Mouse (Mus musculus): Measurements from ENCODE around the gene Clybl.

Gene Clybl

GRCm38 (mm10) chr14:122200247-122200885 lies 18.9 kb downstream of the Clybl start:
- no peak for DNase-seq

- DNase-seq: no peak
Measured at GRCm38 (mm10) chr14:122209177-122209576, 27.7 kb downstream of the Clybl start.

- no peak for DNase-seq
Measured at GRCm38 (mm10) chr14:122213590-122213989, 32.1 kb downstream of the Clybl start.

GRCm38 (mm10) chr14:122214126-122214525 lies 32.6 kb downstream of the Clybl start:
- no peak for DNase-seq

- peak; percentile 16 to 37 for DNase-seq
Measured at GRCm38 (mm10) chr14:122217221-122217620, 35.7 kb downstream of the Clybl start.

GRCm38 (mm10) chr14:122222934-122223374 lies 41.5 kb downstream of the Clybl start:
- DNase-seq: no peak

- peak; percentile 80 to 86 for DNase-seq
Measured at GRCm38 (mm10) chr14:122223461-122224102, 42.1 kb downstream of the Clybl start.

- no peak for DNase-seq
Measured at GRCm38 (mm10) chr14:122224103-122224494, 42.6 kb downstream of the Clybl start.

- DNase-seq: no peak
Measured at GRCm38 (mm10) chr14:122224501-122224928, 43.0 kb downstream of the Clybl start.

- DNase-seq: no peak
Measured at GRCm38 (mm10) chr14:122225479-122226132, 44.1 kb downstream of the Clybl start.

- no peak for DNase-seq
Measured at GRCm38 (mm10) chr14:122226133-122226515, 44.6 kb downstream of the Clybl start.

GRCm38 (mm10) chr14:122226666-122227453 lies 45.4 kb downstream of the Clybl start:
- no peak for DNase-seq

GRCm38 (mm10) chr14:122227454-122227951 lies 46.0 kb downstream of the Clybl start:
- no peak for DNase-seq

- no peak for DNase-seq
Measured at GRCm38 (mm10) chr14:122228816-122229551, 47.5 kb downstream of the Clybl start.

- DNase-seq: no peak
Measured at GRCm38 (mm10) chr14:122229988-122230387, 48.5 kb downstream of the Clybl start.

- no peak for DNase-seq
Measured at GRCm38 (mm10) chr14:122230621-122231025, 49.1 kb downstream of the Clybl start.

- no peak for DNase-seq
Measured at GRCm38 (mm10) chr14:122231073-122231472, 49.6 kb downstream of the Clybl start.

- DNase-seq: peak; percentile 49 to 59
Measured at GRCm38 (mm10) chr14:122233212-122233714, 51.8 kb downstream of the Clybl start.

GRCm38 (mm10) chr14:122243874-122244273 lies 62.4 kb downstream of the Clybl start:
- no peak for DNase-seq

- no peak for DNase-seq
Measured at GRCm38 (mm10) chr14:122246919-122247859, 65.7 kb downstream of the Clybl start.

- DNase-seq: peak in 1 of 2 experiments; percentile 59
Measured at GRCm38 (mm10) chr14:122249123-122249522, 67.6 kb downstream of the Clybl start.

All from kidney, postnatal 36 days (tissue).